Mouse (Mus musculus) testis, adult 2 months (tissue): ENCODE measurements at regions not wholly inside any gene's neighbourhood (a gene's known extent, or its start where the extent isn't known, plus 50 kb on each side); places are given as distances from the start of the nearest gene placed in this dataset.

Experiments used
- CTCF ChIP-seq: fragments of 200-500 bp; IDR thresholded peaks from 2 replicates; pipeline ENCODE4 v1.5.1; 2012; ENCODE audit warnings: low read depth, mild to moderate bottlenecking, inconsistent platforms, low read length, moderate library complexity; ENCODE audit not compliant: control insufficient read depth, insufficient read depth, insufficient replicate concordance
- POLR2A ChIP-seq: fragments of 200-500 bp; IDR thresholded peaks from 2 replicates; pipeline ENCODE4 v1.6.1; 2012; ENCODE audit warnings: low read depth, mild to moderate bottlenecking, inconsistent platforms, low read length, moderate library complexity; ENCODE audit not compliant: control insufficient read depth

GRCm38 (mm10) chr2:160456681-160457080 lies 89.8 kb upstream of the Mafb start:
- TF ChIP-seq CTCF (no peak), POLR2A (no peak)
